Mouse (Mus musculus): ENCODE data around the gene Ttll3.

Gene Ttll3

GRCm38 (mm10) chr6:113388960-113389359 is at the start of gene Ttll3:
TSS of gene Ttll3 (plus strand) at chr6:113389260.
- DNase-seq (ENCODE audit: low spot score), result no peak

- no peak for DNase-seq (ENCODE audit: low spot score)
Observed at GRCm38 (mm10) chr6:113341574-113341973, 47.5 kb upstream of the Ttll3 start.

DNA sequence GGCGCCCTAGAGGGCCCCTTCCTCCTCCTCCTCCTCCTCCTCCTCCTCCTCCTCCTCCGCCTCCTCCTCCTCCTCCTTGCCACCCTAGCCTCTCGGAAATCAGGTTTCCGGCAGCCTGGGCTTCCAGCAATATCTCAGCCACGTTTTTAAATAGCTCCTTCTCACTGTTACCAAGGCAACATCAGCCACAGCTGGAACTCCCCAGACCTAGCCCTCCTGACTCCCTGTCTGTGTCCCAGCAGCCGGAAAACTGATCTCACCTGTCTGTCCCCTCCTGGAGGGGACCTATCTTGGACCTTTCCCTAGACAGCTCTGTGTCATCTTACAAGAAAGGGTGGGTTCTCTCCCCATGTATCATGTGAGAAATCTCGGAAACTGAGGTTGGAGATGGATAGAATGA is 46.8 kb upstream of the Ttll3 start:
- DNase-seq (ENCODE audit: low spot score), result no peak

DNA sequence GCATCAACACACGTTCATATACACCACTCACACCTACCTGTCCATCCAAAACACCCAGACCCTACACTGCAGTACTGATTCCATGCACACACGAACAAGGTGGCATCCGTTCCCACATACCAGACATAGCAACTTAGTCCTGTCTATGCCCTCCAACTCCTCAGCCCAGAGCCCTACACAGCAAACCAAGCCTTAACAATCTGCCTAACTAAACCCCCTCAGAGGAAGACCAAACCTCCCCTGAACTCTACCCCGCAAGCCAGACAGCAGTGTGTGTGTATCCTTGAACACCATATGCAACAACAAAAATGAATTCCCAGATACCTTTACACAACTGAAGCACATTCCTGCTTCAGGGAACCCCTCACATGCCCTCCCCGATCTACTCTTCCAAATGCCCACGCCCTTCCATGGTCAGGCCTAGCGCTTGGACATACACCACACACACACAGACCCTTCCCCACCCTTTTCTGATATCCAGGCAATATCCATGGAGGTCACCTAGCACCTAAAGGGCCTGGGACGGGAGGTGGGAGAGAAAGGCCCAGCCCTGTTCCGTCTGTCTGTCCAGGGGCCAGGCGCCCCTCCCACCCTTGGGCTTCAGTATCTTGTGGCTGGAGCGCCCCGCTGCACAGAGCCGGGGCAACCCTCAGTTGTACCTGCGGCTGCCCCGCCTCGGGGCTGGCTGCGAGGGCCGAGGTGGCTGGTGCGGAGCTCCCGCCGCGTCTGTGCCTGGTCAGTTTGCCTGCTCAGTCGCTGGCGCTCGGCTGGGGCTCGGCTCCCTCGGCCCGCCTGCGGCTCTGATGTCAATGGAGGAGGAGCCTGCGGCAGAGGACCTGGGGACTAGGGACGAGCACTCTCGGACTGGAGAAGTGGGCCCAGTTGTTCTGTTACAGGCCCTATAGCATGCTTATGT is 45.6 kb upstream of the Ttll3 start, which contains the start of gene Camk1:
TSS of gene Camk1 (minus strand) at position 808 of the 916 bp plus-strand sequence.
- peak; percentile 74 for DNase-seq (ENCODE audit: low spot score)

- DNase-seq (ENCODE audit: low spot score), result no peak
Observed at GRCm38 (mm10) chr6:113344321-113344720, 44.7 kb upstream of the Ttll3 start.

DNA sequence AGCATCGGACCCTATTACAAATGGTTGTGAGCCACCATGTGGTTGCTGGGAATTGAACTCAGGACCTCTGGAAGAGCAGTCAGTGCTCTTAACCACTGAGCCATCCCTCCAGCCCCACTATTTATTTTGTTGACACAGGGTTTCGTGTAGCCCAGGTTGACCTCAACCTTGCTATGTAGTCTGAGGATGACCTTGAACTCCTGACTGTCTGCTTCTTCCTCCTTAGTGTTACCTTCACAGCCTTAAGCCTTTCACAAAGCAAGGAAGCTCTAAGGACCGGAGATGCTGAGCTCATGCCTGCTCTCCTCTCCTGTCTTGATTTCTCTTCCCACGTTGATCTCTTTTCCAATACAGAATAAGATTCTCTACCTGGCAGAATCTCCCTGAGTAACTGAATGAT is 42.2 kb upstream of the Ttll3 start:
- DNase-seq (ENCODE audit: low spot score), result no peak

- DNase-seq (ENCODE audit: low spot score), result no peak
Observed at GRCm38 (mm10) chr6:113350538-113350937, 38.5 kb upstream of the Ttll3 start.

DNA sequence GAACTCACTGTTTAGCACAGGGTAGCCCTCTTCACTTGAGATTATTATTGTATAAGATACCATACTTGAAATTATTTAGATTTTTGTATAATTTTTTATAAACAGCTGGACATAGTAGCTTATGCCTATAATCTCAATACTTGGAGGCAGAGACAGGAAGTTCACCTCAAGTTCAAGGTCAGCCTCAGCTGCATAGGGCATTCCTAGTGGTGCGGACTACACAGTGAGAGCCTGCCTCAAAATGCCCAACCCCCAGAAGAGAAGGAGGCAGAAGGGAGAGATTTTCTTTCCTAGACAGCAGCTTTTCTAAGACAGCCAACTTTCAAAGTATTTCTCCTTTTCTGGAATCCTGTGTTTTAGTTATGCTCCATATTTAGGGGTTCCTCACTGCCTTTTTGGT is 37.9 kb upstream of the Ttll3 start:
- no peak for DNase-seq (ENCODE audit: low spot score)

DNA sequence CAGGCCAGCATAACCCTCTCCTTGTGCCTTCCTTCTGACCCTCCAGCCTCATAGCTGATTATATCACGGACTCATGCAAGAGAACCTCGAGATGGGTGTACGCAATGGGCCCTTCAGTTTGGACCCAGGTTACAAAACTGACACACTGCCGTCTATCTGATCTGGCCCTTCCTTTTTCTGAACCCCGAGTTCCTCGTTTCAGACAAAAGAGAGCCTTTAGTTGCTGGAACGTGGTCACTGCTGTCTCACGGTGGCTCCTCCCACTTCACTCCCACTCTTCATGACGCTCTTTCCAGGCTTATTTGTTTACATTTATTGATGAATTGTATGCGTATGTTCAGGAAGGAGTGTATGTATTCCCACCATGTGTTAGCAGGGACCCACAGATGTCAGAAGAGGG is 37.4 kb upstream of the Ttll3 start:
- DNase-seq (ENCODE audit: low spot score), result no peak

DNA sequence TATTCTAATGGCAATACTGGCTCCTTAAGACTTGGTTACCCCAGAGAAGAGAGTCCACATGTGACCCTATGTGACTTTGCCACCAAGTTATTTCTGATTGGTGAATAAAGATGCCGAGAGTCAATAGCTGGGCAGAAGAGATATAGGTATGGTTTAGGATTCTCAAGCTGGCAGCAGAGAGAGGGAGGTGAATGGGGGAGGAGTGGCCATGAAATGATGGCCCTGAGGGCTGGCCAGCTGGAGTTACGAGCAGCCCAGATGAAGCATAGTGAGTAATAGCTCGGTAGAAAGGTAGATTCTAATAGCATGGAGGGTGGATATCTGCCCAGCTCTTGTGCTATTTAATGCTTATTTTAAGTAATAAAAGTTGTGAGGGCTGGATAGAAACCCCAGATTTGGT is 36.2 kb upstream of the Ttll3 start:
- DNase-seq (ENCODE audit: low spot score), result no peak

- no peak for DNase-seq (ENCODE audit: low spot score)
Observed at GRCm38 (mm10) chr6:113353696-113354095, 35.4 kb upstream of the Ttll3 start.

DNA sequence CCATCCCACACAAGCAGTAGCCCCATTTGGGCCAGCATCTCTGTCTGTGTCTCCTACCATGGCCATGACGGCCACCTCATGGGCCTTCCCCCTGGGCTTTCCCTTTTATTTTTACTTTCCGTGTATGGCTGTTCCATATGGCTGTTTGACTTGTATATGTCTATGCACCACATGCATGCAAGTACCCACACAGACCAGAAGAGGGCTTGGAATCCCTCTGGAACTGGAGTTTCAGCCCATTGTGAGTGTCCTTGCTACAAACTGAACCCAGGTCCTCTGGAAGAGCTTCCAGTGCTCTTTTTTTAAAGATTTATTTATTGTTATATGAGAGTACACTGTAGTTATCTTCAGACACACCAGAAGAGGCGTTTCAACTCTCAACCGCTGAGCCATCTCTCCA is 27.6 kb upstream of the Ttll3 start:
- no peak for DNase-seq (ENCODE audit: low spot score)

GRCm38 (mm10) chr6:113362241-113362640 is 26.8 kb upstream of the Ttll3 start:
- DNase-seq (ENCODE audit: low spot score), result no peak

DNA sequence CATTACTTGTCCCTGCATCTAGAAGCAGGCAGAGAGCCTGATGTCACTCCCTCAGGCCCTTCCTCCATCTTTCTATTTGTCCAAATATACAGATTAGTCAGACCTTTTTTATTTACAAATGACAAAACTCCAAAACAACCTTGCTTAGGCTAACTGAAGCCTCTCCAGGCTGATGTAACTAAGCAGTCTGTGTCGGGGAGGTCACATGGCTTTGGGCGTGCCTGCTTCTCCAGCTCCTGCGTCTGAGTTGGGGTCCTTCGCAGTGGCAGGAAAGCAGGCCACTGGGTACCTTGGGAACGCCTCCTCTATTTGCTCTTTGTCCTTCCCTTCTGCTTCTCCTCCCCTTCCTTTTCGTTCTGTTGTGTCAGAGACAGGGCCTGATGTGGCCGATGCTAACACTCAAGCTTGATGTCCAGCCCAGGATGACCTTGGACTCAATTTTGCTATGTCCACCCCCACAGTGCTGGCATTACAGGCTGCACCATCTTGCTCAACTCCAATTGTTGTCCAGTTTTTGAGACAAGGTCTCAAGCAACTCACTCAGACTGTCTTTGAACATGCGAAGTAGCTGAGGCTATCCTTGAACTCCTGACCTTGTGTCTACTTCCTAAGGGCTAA is 24.4 kb upstream of the Ttll3 start:
- DNase-seq (ENCODE audit: low spot score), result no peak

DNA sequence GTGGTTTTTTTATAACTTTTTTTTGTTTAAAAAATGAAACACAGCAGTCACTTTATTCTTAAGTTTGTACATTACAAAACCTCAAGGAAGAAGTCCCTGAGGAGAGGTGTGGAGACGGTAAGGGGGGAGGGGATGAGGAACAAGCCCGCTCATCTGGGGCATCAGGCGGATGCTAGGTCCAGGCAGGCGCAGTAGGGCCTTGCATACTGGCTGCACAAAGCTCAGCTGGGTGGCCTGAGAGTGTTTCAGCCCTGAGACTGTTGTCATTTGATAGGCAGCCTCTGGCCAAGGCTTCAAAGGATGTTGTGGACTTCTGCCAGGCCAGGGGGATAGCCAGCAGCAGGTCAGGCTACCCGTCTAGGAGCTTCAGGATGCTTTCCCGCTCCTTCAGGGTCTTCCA is 22.4 kb upstream of the Ttll3 start:
- DNase-seq (ENCODE audit: low spot score), result no peak

DNA sequence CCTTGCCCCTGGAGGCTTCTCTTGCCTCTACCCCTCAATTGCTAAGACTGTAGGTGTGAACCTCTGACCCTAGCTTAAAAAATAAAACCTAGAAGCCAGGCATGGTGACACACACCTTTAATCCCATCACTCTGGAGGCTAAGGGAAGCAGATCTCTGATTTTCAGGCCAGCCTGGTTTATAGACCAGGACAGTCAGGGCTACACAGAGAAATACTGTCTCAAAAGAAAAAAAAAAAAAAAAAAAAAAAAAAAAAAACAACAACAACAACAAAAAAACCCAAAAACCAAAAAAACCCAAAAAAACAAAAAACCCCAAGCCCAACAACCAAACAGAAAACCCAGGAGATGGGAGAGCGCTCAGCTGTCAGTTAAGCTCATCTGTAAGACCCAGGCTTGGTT is 21.5 kb upstream of the Ttll3 start:
- DNase-seq (ENCODE audit: low spot score), result no peak

DNA sequence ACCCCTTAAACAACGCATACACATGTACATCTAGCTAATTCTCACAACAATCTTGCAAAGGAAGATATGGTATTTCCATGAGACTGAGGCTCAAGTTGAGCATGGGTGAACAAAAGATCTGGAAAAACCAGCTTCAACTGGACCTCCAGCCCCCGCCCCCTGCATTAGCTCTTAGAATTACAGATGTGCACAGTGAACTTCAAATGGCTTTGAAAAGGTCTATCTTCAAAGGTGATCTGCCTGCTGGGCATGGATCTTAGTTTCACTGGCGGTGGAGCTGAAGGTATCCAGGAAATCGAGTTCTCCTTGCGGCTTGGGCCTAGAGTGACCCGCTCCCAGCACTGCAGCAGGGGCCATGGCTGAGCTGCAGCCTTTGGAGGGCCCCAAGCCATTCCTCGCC is 20.9 kb upstream of the Ttll3 start:
- no peak for DNase-seq (ENCODE audit: low spot score)

- no peak for DNase-seq (ENCODE audit: low spot score)
Observed at GRCm38 (mm10) chr6:113368577-113368976, 20.5 kb upstream of the Ttll3 start.

GRCm38 (mm10) chr6:113370194-113370929 is 18.7 kb upstream of the Ttll3 start:
- no peak for DNase-seq (ENCODE audit: low spot score)

- no peak for DNase-seq (ENCODE audit: low spot score)
Observed at GRCm38 (mm10) chr6:113373491-113373890, 15.6 kb upstream of the Ttll3 start.

GRCm38 (mm10) chr6:113377172-113377495 is 11.9 kb upstream of the Ttll3 start:
- DNase-seq (ENCODE audit: low spot score), result no peak

DNA sequence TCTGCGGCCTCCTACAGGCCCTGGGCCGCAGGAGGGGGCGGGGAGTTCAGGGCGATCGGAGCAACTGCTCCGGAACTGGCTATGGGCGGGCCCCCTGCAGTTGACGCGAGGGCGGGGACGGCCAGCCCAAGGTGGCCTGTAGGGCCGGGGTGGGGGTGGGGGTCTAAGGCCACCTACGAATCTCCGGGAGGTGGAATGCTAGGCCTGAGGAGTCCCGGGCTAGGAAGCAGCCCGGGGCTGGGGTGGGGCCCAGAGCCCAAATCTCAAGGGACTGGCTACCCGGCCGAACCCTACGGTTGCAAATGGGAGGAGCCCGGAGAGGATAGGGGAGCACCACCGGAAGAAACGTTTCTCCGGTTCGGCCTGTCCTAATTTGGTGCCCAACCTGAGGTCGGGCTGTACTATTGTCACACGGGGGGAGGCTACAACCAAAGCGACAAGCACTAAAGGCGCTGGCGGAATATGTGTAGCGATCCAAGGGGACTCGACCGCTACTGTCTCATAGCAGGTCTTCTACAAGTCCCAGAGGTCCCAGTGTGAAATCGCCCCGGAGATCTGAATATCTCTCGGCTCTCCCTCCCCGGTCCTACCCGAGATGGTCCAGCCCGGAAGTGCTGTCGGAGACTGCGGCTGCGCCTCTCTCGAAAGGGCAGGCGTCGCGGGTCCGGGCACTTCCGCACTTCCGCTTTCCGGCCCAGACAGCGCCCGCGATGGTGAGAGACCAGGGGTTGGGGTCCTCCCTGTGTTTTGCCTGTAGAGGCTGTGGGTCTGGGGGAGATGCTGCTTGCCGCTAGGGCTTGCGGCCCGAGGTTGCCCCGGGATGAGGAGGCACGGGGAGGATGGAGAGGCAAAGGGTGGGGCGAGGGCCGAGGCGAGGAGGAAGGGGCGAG is 11.3 kb upstream of the Ttll3 start, which contains the start of the genes Tada3 and Arpc4:
TSS of gene Tada3 (minus strand) at position 388 of the 890 bp plus-strand sequence.
TSS of gene Arpc4 (plus strand) at position 620 of the 890 bp plus-strand sequence.
- DNase-seq (ENCODE audit: low spot score), result peak; percentile 94
